Mouse (Mus musculus) G1E (cell line): Measurements from ENCODE around the gene Gdf11. TPM values are rescaled to one million over a fixed set of nuclear protein-coding genes. Genes with fewer than 3 reads are reported as not detected.

Source experiments
- ATAC-seq: 2 replicates; pipeline ENCODE4 v1.8.0; 2016; ENCODE audit warnings: mild to moderate bottlenecking; ENCODE audit not compliant: insufficient number of reproducible peaks, poor library complexity, low FRiP score, severe bottlenecking; ENCODE audit errors: extremely low read depth
- DNase-seq: peaks from one replicate; pipeline ENCODE4 v3.0.0; 2012; ENCODE audit warnings: low spot score
- H3K27me3 ChIP-seq: 2 replicates; pipeline ENCODE4 v1.6.1; 2012; ENCODE audit warnings: mild to moderate bottlenecking, low read length, inconsistent platforms; ENCODE audit not compliant: insufficient read depth
- H3K36me3 ChIP-seq: replicated peaks from 2 replicates; pipeline ENCODE3; 2012; ENCODE audit warnings: mild to moderate bottlenecking, inconsistent platforms
- H3K4me1 ChIP-seq: 2 replicates; pipeline ENCODE4 v1.6.1; 2012; ENCODE audit warnings: low read depth, low read length, inconsistent platforms, mixed read lengths; ENCODE audit not compliant: insufficient read depth
- H3K4me3 ChIP-seq: 2 replicates; pipeline ENCODE4 v1.5.1; 2012; ENCODE audit warnings: low read depth, mild to moderate bottlenecking, inconsistent platforms, low read length, moderate library complexity, mixed read lengths
- H3K9me3 ChIP-seq: replicated peaks from 2 replicates; pipeline ENCODE4 v1.6.1; 2012; ENCODE audit warnings: inconsistent platforms
- CTCF ChIP-seq: IDR thresholded peaks from 2 replicates; pipeline ENCODE4 v1.5.1; 2012; ENCODE audit warnings: low read depth, low read length, inconsistent platforms, mixed read lengths
- GATA1 ChIP-seq: IDR thresholded peaks from 2 replicates; pipeline ENCODE4 v1.6.1; 2012; ENCODE audit warnings: borderline replicate concordance, low read length, inconsistent platforms, mixed read lengths
- GATA2 ChIP-seq: IDR thresholded peaks from 2 replicates; pipeline ENCODE4 v1.6.1; 2012; ENCODE audit warnings: low read depth, low read length, inconsistent platforms, borderline replicate concordance
- POLR2AphosphoS5 ChIP-seq: IDR thresholded peaks from 2 replicates; pipeline ENCODE4 v1.6.1; 2012; ENCODE audit warnings: low read depth, low read length, inconsistent platforms; ENCODE audit not compliant: insufficient replicate concordance
- TAL1 ChIP-seq: conservative IDR thresholded peaks from 2 replicates; pipeline ENCODE4 v1.6.1; 2012; ENCODE audit warnings: low read depth, low read length, inconsistent platforms, mixed read lengths
- polyA plus RNA-seq: library from polyadenylated mRNA; stranded (reverse); fragments of >175 nt; gene quantifications from 2 replicates; pipeline ENCODE4 v1.2.3, GENCODE M21; 2012
- total RNA-seq, 2 experiments: library from RNA; stranded (forward) in 1 of 2; stranded (reverse) in 1 of 2; fragments of 200-1000 nt in 1 of 2; fragments of >200 nt in 1 of 2; fragmentation: Nextera tagmentation in 1 of 2; gene quantifications; 2 replicates each; pipeline ENCODE4 v1.2.3; 2014 to 2017

Gene Gdf11
- total and polyA plus RNA-seq, 3 experiments: under 0.01 to 0.02 TPM; not detected in 1

DNA sequence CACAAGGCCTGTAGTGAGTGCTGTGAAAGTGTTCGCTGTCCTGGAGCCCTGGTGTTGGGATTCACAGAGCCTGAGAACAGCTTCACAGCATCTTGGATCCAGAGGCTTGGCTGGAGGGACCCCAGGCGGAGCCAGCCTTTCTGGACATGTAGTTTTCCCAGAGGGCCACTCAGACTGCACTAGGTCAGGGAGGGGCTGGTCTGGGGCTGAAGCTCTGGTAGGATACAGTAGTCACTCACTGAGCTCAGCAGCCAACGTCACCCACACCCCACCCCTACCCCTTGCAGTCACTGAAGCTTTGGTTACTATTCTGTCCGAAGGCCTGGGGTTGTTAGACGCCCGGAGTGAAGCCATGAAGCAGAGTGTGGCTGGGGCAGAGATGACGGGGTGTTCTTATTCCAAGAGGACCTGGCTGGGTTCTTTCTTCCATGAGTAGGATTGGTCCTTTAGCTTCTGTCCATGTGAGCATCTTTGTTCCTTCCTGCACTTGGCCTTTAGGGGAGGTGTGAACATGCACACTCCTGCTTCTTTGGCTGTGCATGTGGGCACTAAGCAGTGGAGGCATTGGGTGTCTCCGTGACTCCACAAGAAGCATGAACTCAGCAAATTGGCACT, 44.4 kb upstream of the Gdf11 start:
- H3K9me3 ChIP-seq: no peaks in the 10 kb centered on the region
- no peak overlapping the region for H3K4me3 ChIP-seq
- no peak for DNase-seq
- H3K27me3 ChIP-seq: peaks cover 52% of the 10 kb centered on the region
- no peaks in the 10 kb centered on the region for H3K36me3 ChIP-seq
- no peak for ATAC-seq
- H3K4me1 ChIP-seq: no peaks in the 10 kb centered on the region; the same call in 1 of the 2 replicates
- TF ChIP-seq POLR2AphosphoS5: no peak
- no peak for TF ChIP-seq TAL1
- no peak for TF ChIP-seq GATA2
- TF ChIP-seq GATA1: no peak
- no peak for TF ChIP-seq CTCF

DNA sequence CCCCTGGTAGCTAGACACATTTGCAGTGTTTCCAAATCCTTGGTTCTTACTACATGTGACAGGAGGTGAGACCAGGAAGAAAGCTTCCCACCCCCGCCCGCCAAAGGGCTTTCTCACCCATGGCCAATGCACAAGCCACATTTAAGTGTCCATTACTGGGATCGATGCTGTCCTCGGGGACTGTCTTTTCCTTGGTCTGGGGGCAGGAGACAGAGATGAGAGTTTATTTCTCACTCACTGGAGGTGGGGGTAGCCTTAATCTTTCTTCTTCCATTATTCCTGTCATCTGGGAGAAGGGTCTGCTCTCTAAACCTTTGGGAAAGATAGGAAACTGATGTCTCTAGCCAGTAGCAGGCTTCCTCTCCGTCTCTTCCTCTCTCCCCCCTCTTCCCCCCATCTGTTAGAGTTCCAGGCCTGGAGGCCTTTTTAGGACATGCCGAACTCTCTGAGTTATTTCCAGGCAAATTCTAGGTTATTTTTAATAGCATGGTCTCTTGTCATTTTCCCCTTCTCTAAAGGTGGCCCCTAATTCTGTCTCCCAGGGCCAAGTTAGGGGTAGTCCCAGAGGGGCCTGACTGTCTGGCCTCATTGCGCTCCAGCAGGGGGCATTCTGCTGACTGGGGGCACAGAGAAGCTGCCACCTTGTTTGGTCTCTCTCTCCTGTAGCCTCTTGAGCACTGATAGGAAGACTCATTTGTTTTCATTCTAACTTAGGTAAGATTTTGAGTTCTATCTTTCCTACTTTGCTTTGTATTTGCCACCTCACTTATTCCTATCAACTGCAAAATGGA, 43.7 kb upstream of the Gdf11 start:
- H3K27me3 ChIP-seq: peaks cover 51% of the 10 kb centered on the region
- no peak for DNase-seq
- no peaks in the 10 kb centered on the region for H3K9me3 ChIP-seq
- TF ChIP-seq CTCF (no peak), GATA1 (no peak)
- no peak overlapping the region for H3K4me3 ChIP-seq
- no peak for ATAC-seq
- no peaks in the 10 kb centered on the region for H3K4me1 ChIP-seq
- no peaks in the 10 kb centered on the region for H3K36me3 ChIP-seq

DNA sequence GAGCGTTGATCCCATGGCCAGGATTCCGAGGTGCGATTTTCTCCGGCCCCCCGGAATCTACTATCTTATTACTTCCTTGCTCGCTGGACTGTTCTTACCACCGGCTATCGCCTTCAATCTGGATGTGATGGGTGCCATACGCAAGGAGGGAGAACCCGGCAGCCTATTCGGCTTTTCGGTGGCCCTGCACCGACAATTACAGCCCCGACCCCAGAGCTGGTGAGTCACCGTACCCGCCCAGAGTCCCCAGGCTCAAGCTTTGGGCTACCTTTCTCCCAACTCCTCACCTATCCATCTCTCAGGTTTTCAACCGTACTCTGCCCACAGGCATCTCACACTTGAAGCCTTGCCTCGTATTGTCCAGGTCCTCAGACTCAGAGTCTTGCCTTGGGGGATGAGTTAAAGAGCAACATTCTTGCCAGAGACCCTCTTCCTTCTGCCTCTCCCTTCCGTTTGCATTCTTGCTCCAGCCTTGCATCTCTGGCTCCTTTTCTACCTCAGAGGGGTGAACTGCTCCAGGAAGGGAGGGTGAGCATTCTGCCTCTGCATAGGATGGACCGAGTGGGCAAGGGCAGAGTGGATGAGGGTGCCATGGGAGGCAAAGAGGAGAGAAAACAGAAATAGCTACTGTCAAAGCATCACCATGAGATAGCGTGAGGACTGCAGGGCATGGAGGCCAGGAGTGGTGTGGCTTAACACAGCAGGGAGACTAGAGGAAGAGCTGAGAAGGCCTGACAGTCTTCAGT, 42.6 kb upstream of the Gdf11 start:
- TF ChIP-seq TAL1: no peak
- no peak for TF ChIP-seq GATA2
- no peak for TF ChIP-seq POLR2AphosphoS5
- no peak for TF ChIP-seq CTCF
- TF ChIP-seq GATA1: no peak
- Histone ChIP-seq H3K36me3 (no peaks in the 10 kb centered on the region), H3K27me3 (peaks cover 57% of the 10 kb centered on the region), H3K4me1 (no peaks in the 10 kb centered on the region), H3K4me3 (peak overlapping the region; percentile 19; the same call in 1 of the 2 replicates), H3K9me3 (no peaks in the 10 kb centered on the region)
- DNase-seq: no peak
- ATAC-seq: no peak

DNA sequence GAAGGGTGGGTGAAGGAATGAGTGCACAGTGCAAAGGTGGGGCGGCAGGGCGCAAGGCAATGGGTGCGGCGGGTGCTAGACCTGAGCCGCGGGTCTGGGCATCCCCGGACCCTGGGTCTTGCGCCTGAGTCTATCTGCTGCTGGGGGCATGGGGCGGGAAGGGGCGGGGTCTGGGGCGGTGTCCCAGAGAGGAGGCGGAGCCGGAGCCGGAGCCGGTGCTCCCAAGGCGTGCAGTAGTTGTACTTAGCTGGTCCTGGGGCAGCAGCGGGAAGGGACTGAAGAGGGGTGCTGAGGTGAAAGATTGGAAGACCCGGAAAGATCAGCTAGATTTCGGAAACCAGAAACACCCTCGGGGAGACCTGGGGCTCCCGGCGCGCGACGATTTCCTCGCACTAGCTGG, 42.1 kb upstream of the Gdf11 start, which contains the start of gene Itga7:
TSS of gene Itga7 (plus strand) at position 245 of the 400 bp plus-strand sequence.
- ATAC-seq: no peak
- H3K27me3 ChIP-seq: peaks cover 61% of the 10 kb centered on the region
- peak within 1 kb of the TSS; percentile 19; the same call in 1 of the 2 replicates for H3K4me3 ChIP-seq

DNA sequence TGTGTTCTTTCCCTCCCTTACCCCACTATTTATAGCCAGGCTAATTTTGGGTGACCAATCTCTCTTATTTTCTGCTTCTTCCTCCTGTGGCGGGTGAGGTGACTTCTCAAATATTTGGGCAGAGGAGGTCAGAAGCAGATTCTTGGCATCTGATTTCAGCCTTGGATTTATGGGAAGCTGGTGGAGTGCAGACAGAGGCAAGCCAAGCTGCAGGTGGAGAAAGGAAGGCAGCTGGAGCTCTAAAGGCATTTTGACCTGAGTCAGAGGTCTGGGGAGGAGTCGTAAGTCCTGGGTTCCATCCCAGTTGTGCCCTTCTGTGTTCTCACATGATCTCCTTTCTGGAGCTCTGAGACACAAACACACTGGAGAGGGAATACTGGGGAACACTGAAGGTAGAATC, 39.9 kb upstream of the Gdf11 start:
- Histone ChIP-seq H3K4me3 (no peak overlapping the region), H3K4me1 (no peaks in the 10 kb centered on the region), H3K9me3 (no peaks in the 10 kb centered on the region), H3K36me3 (no peaks in the 10 kb centered on the region), H3K27me3 (peaks cover 66% of the 10 kb centered on the region)
- DNase-seq: no peak
- no peak for TF ChIP-seq CTCF
- TF ChIP-seq GATA1: no peak
- TF ChIP-seq GATA2: no peak
- TF ChIP-seq TAL1: no peak
- TF ChIP-seq POLR2AphosphoS5: no peak
- ATAC-seq: no peak

More for the DNA sequence above, 42.1 kb upstream of the Gdf11 start, which contains the start of gene Itga7:
- Histone ChIP-seq H3K36me3 (no peaks in the 10 kb centered on the region), H3K9me3 (no peaks in the 10 kb centered on the region), H3K4me1 (no peaks in the 10 kb centered on the region)
- TF ChIP-seq GATA1 (no peak), CTCF (no peak), POLR2AphosphoS5 (no peak), GATA2 (no peak)
- DNase-seq: no peak

DNA sequence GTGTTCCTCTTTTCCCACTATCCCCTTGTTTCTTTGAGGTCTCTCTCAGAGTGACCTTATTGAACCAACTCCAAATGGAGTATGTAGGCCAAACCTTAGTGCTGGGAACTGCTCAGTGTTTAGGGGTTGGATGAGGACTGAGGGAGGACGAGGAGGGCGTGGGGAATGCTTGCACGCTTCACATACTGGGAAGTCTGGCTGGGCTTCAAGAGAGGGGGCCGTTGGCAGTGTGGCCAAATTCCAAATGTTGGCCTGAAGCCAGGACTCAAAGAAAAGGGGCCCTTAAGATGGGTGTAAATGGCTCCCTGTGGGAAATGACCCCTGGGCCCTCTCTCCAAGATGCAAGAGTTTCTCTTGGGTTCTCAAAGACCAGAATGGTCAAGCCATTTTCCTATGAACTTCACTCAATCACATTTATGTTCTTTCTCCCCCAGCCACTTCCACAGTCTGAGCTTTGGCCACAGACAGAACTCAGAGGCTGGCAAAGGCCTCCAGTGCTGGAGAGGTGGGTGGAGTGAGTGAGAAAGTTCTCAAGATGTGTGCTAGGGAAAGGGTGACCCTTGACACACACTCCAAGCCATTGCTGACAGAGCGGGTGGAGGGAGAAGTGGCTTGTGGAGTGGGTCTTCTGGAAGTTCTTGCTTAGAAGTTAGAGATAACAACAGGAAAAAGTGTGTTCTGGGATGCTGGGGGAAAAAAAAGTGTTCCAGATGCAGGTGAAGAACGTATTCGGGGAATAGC, 38.3 kb upstream of the Gdf11 start:
- no peaks in the 10 kb centered on the region for H3K9me3 ChIP-seq
- TF ChIP-seq GATA2 (no peak), GATA1 (no peak), TAL1 (no peak), POLR2AphosphoS5 (no peak), CTCF (no peak)
- peaks cover 51% of the 10 kb centered on the region for H3K27me3 ChIP-seq
- H3K4me1 ChIP-seq: no peaks in the 10 kb centered on the region
- no peaks in the 10 kb centered on the region for H3K36me3 ChIP-seq
- no peak overlapping the region for H3K4me3 ChIP-seq
- ATAC-seq (no peak), DNase-seq (no peak)
